Mouse (Mus musculus) heart, postnatal 0 days (tissue): ENCODE measurements around the gene Slc9a7.

Experiments
- CTCF ChIP-seq: IDR thresholded peaks from 2 replicates; pipeline ENCODE4 v1.5.1; 2016; ENCODE audit warnings: antibody characterized with exemption, control low read depth, low read depth
- EP300 ChIP-seq: IDR thresholded peaks from 2 replicates; pipeline ENCODE4 v1.6.1; 2016; ENCODE audit warnings: antibody characterized with exemption, low read depth

- TF ChIP-seq CTCF, result no peak
- no peak for TF ChIP-seq EP300
Measured at GRCm38 (mm10) chrX:20060769-20061315, 230.8 kb downstream of the Slc9a7 start.
